Mouse (Mus musculus) heart, embryonic 15.5 days (tissue): ENCODE results near the gene Fam104a. TPM values are rescaled to one million over a fixed set of nuclear protein-coding genes. Genes with fewer than 3 reads are reported as not detected.
"Not testable (repeated sequence)": the region's sequence is repeated elsewhere in the genome, so short reads cannot be mapped to it uniquely, and the experiment has no call there.

ENCODE experiments used
- ATAC-seq: fragments of 200-750 bp; cut with Nextera tagmentation; replicated peaks from 2 replicates; pipeline ENCODE4 v1.8.0; 2017; ENCODE audit warnings: low read depth, moderate TSS enrichment; ENCODE audit not compliant: insufficient number of reproducible peaks, insufficient read depth, low FRiP score
- H3K27ac ChIP-seq: fragments of 300-500 bp; sonication (generic); 2 replicates; pipeline ENCODE4 v1.5.1; 2015; ENCODE audit warnings: mild to moderate bottlenecking, inconsistent platforms
- H3K27me3 ChIP-seq: fragments of 300-500 bp; sonication (generic); 2 replicates; pipeline ENCODE4 v1.6.1; 2015; ENCODE audit warnings: inconsistent platforms
- H3K36me3 ChIP-seq: fragments of 300-500 bp; sonication (generic); 2 replicates; pipeline ENCODE4 v1.6.1; 2015; ENCODE audit warnings: mild to moderate bottlenecking, inconsistent platforms
- H3K4me1 ChIP-seq: fragments of 300-500 bp; sonication (generic); replicated peaks from 2 replicates; pipeline ENCODE4 v1.6.1; 2015; ENCODE audit warnings: inconsistent platforms
- H3K4me2 ChIP-seq: fragments of 300-500 bp; sonication (generic); 2 replicates; pipeline ENCODE4 v1.6.1; 2015; ENCODE audit warnings: inconsistent platforms, mild to moderate bottlenecking, moderate library complexity
- H3K4me3 ChIP-seq: fragments of 300-500 bp; sonication (generic); 2 replicates; pipeline ENCODE4 v1.5.1; 2015; ENCODE audit warnings: mild to moderate bottlenecking, inconsistent platforms
- H3K9ac ChIP-seq: fragments of 300-500 bp; sonication (generic); 2 replicates; pipeline ENCODE4 v1.6.1; 2015; ENCODE audit warnings: mild to moderate bottlenecking, inconsistent platforms
- H3K9me3 ChIP-seq: fragments of 300-500 bp; sonication (generic); replicated peaks from 2 replicates; pipeline ENCODE4 v1.6.1; 2016; ENCODE audit warnings: inconsistent platforms
- WGBS: fragments of 180-500 bp; shearing (Covaris S2); methylation state at CpG from one replicate; pipeline ENCODE4 v1.1.7; 2015; ENCODE audit warnings: mixed read lengths; 5-methylcytosine and 5-hydroxymethylcytosine counted together
- polyA plus RNA-seq: library from polyadenylated mRNA; unstranded; fragments of >200 nt; fragmentation: Nextera tagmentation; extraction: Ambion mirVana; gene quantifications from 2 replicates; pipeline ENCODE4 v1.2.1, GENCODE M21; 2015

Gene Fam104a
- polyA plus RNA-seq, 1 experiment from 2014 or later = 33.5 TPM

GRCm38 (mm10) chr11:113661835-113662351 lies 22.1 kb downstream of the Fam104a start:
- Histone ChIP-seq H3K36me3 (peaks cover 68% of the 10 kb centered on the region), H3K27me3 (no peaks in the 10 kb centered on the region), H3K4me3 (no peak overlapping the region), H3K9me3 (no peaks in the 10 kb centered on the region), H3K27ac (no peak overlapping the region), H3K4me2 (no peak overlapping the region), H3K9ac (no peak overlapping the region), H3K4me1 (peaks cover 4% of the 10 kb centered on the region)
- no peak for ATAC-seq
- WGBS = 89% methylated on average over 18 of the region's 18 CpGs

GRCm38 (mm10) chr11:113660940-113661339 lies 23.0 kb downstream of the Fam104a start:
- H3K4me3 ChIP-seq = no peak overlapping the region
- H3K9ac ChIP-seq = no peak overlapping the region
- peaks cover 77% of the 10 kb centered on the region for H3K36me3 ChIP-seq
- H3K4me2 ChIP-seq = no peak overlapping the region
- 89% methylated on average over 11 of the region's 11 CpGs for WGBS
- H3K27me3 ChIP-seq = no peaks in the 10 kb centered on the region
- no peaks in the 10 kb centered on the region for H3K4me1 ChIP-seq
- no peak for ATAC-seq
- no peaks in the 10 kb centered on the region for H3K9me3 ChIP-seq
- H3K27ac ChIP-seq = no peak overlapping the region

- not testable (repeated sequence) for H3K4me2 ChIP-seq, H3K9me3 ChIP-seq, H3K9ac ChIP-seq, H3K27me3 ChIP-seq, H3K4me1 ChIP-seq, H3K27ac ChIP-seq, ATAC-seq, H3K4me3 ChIP-seq
- peaks cover 82% of the 10 kb centered on the region for H3K36me3 ChIP-seq
- 94% methylated on average over 3 of the region's 3 CpGs for WGBS
Observed at GRCm38 (mm10) chr11:113660213-113660612, 23.7 kb downstream of the Fam104a start.

- WGBS = 87% methylated on average over 4 of the region's 4 CpGs
- Histone ChIP-seq H3K9ac (no peak overlapping the region), H3K4me3 (no peak overlapping the region), H3K27me3 (no peaks in the 10 kb centered on the region), H3K4me1 (no peaks in the 10 kb centered on the region), H3K9me3 (no peaks in the 10 kb centered on the region), H3K36me3 (peaks cover 92% of the 10 kb centered on the region), H3K27ac (no peak overlapping the region), H3K4me2 (no peak overlapping the region)
- ATAC-seq = no peak
Observed at GRCm38 (mm10) chr11:113658763-113659162, 25.2 kb downstream of the Fam104a start.

- Histone ChIP-seq H3K4me2 (no peak overlapping the region), H3K4me3 (no peak overlapping the region), H3K27me3 (no peaks in the 10 kb centered on the region), H3K9me3 (no peaks in the 10 kb centered on the region), H3K27ac (no peak overlapping the region), H3K36me3 (peaks cover 92% of the 10 kb centered on the region), H3K4me1 (no peaks in the 10 kb centered on the region), H3K9ac (no peak overlapping the region)
- no peak for ATAC-seq
- 82% methylated on average over 8 of the region's 8 CpGs for WGBS
Observed at GRCm38 (mm10) chr11:113658319-113658718, 25.6 kb downstream of the Fam104a start.

GRCm38 (mm10) chr11:113657221-113657620 lies 26.7 kb downstream of the Fam104a start:
- 65% methylated on average over 4 of the region's 4 CpGs for WGBS
- Histone ChIP-seq H3K4me1 (no peaks in the 10 kb centered on the region), H3K27ac (no peak overlapping the region), H3K36me3 (peaks cover 95% of the 10 kb centered on the region), H3K9me3 (no peaks in the 10 kb centered on the region), H3K27me3 (no peaks in the 10 kb centered on the region), H3K4me2 (no peak overlapping the region), H3K9ac (no peak overlapping the region), H3K4me3 (no peak overlapping the region)
- ATAC-seq = no peak

GRCm38 (mm10) chr11:113656511-113656932 lies 27.4 kb downstream of the Fam104a start:
- H3K27ac ChIP-seq = no peak overlapping the region
- no peaks in the 10 kb centered on the region for H3K4me1 ChIP-seq
- H3K4me3 ChIP-seq = no peak overlapping the region
- H3K27me3 ChIP-seq = no peaks in the 10 kb centered on the region
- no peak for ATAC-seq
- H3K36me3 ChIP-seq = peaks cover 89% of the 10 kb centered on the region
- no peak overlapping the region for H3K4me2 ChIP-seq
- no peaks in the 10 kb centered on the region for H3K9me3 ChIP-seq
- WGBS = 84% methylated on average over 8 of the region's 8 CpGs
- H3K9ac ChIP-seq = no peak overlapping the region

GRCm38 (mm10) chr11:113654561-113655270 lies 29.2 kb downstream of the Fam104a start:
- Histone ChIP-seq H3K4me3 (no peak overlapping the region), H3K36me3 (peaks cover 72% of the 10 kb centered on the region), H3K9me3 (no peaks in the 10 kb centered on the region), H3K9ac (no peak overlapping the region), H3K27ac (no peak overlapping the region), H3K27me3 (no peaks in the 10 kb centered on the region), H3K4me1 (peaks cover 10% of the 10 kb centered on the region), H3K4me2 (no peak overlapping the region)
- ATAC-seq = no peak
- 75% methylated on average over 18 of the region's 18 CpGs for WGBS

GRCm38 (mm10) chr11:113654105-113654504 lies 29.9 kb downstream of the Fam104a start:
- no peak overlapping the region for H3K27ac ChIP-seq
- H3K9ac ChIP-seq = no peak overlapping the region
- WGBS = 91% methylated on average over 15 of the region's 15 CpGs
- no peaks in the 10 kb centered on the region for H3K9me3 ChIP-seq
- no peak for ATAC-seq
- H3K4me3 ChIP-seq = no peak overlapping the region
- H3K36me3 ChIP-seq = peaks cover 67% of the 10 kb centered on the region
- H3K27me3 ChIP-seq = no peaks in the 10 kb centered on the region
- no peak overlapping the region for H3K4me2 ChIP-seq
- peaks cover 10% of the 10 kb centered on the region for H3K4me1 ChIP-seq

- no peak overlapping the region for H3K9ac ChIP-seq
- H3K36me3 ChIP-seq = peaks cover 53% of the 10 kb centered on the region
- 93% methylated on average over 6 of the region's 6 CpGs for whole genome bisulfite sequencing
- no peak overlapping the region for H3K4me2 ChIP-seq
- H3K27ac ChIP-seq = no peak overlapping the region
- H3K4me3 ChIP-seq = no peak overlapping the region
- no peak for ATAC-seq
- no peaks in the 10 kb centered on the region for H3K27me3 ChIP-seq
- H3K4me1 ChIP-seq = peaks cover 15% of the 10 kb centered on the region
- no peaks in the 10 kb centered on the region for H3K9me3 ChIP-seq
Observed at GRCm38 (mm10) chr11:113652516-113652915, 31.4 kb downstream of the Fam104a start.

- WGBS = 51% methylated on average over 8 of the region's 8 CpGs
- ATAC-seq = no peak
- H3K9ac ChIP-seq = no peak overlapping the region
- peaks cover 15% of the 10 kb centered on the region for H3K4me1 ChIP-seq
- H3K27ac ChIP-seq = no peak overlapping the region
- no peaks in the 10 kb centered on the region for H3K9me3 ChIP-seq
- H3K4me3 ChIP-seq = no peak overlapping the region
- no peaks in the 10 kb centered on the region for H3K27me3 ChIP-seq
- H3K4me2 ChIP-seq = no peak overlapping the region
- H3K36me3 ChIP-seq = peaks cover 47% of the 10 kb centered on the region
Observed at GRCm38 (mm10) chr11:113651907-113652273, 32.1 kb downstream of the Fam104a start.
